Mouse (Mus musculus): Measurements from ENCODE around the gene Rmnd5a. TPM values are rescaled to one million over a fixed set of nuclear protein-coding genes. Genes with fewer than 3 reads are reported as not detected.
A peak's percentile ranks its signal among the peaks of the same experiment; 100 is the strongest.

The Rmnd5a gene
- total RNA-seq, 2 experiments from 2014 or later, result 101 to 103 TPM

GRCm38 (mm10) chr6:71439506-71440216 lies 776 bp downstream of the Rmnd5a start:
- no peak for TF ChIP-seq CTCF (IDR thresholded peaks at IDR 0.05)
- peak; percentile 62 to 63 for DNase-seq (ENCODE audit: extremely low spot score in 1 of 2, low spot score in 2 of 2)
- H3K27ac ChIP-seq, result peak overlapping the region; percentile 92
- intact Hi-C loops (cut with DNase I), result loop anchor here (1.0 to 5.0 kb wide), 5 partner anchors 54 to 363 kb away; partner anchors contain the start of genes Chmp3, Kdm3a, Krcc1 and Rnf103
- peak overlapping the region; percentile 79 for H3K4me3 ChIP-seq

- intact Hi-C loops (cut with DNase I), result no loop called here
- H3K4me3 ChIP-seq, result peak overlapping the region; percentile 79
- DNase-seq (ENCODE audit: extremely low spot score in 1 of 2, low spot score in 2 of 2), result no peak
Measured at GRCm38 (mm10) chr6:71438070-71438469, 2.4 kb downstream of the Rmnd5a start.

GRCm38 (mm10) chr6:71427996-71428725 lies 12.3 kb downstream of the Rmnd5a start:
- Histone ChIP-seq H3K27ac (no peak overlapping the region), H3K4me3 (no peak overlapping the region)
- intact Hi-C loops (cut with DNase I), result no loop called here
- TF ChIP-seq CTCF (IDR thresholded peaks at IDR 0.05), result no peak
- no peak for DNase-seq (ENCODE audit: extremely low spot score in 1 of 2, low spot score in 2 of 2)

More at GRCm38 (mm10) chr6:71438070-71438469, 2.4 kb downstream of the Rmnd5a start:
- no peak for TF ChIP-seq CTCF (IDR thresholded peaks at IDR 0.05)
- no peak overlapping the region for H3K27ac ChIP-seq

GRCm38 (mm10) chr6:71425681-71426080 lies 14.8 kb downstream of the Rmnd5a start:
- no peak for TF ChIP-seq CTCF (IDR thresholded peaks at IDR 0.05)
- DNase-seq (ENCODE audit: extremely low spot score in 1 of 2, low spot score in 2 of 2), result no peak
- Histone ChIP-seq H3K4me3 (no peak overlapping the region), H3K27ac (no peak overlapping the region)
- intact Hi-C loops (cut with DNase I), result no loop called here

GRCm38 (mm10) chr6:71423116-71423515 lies 17.3 kb downstream of the Rmnd5a start:
- no peak for DNase-seq (ENCODE audit: extremely low spot score in 1 of 2, low spot score in 2 of 2)
- intact Hi-C loops (cut with DNase I), result no loop called here
- TF ChIP-seq CTCF (IDR thresholded peaks at IDR 0.05), result peak; percentile 82
- Histone ChIP-seq H3K4me3 (no peak overlapping the region), H3K27ac (no peak overlapping the region)

- TF ChIP-seq CTCF (IDR thresholded peaks at IDR 0.05), result no peak
- intact Hi-C loops (cut with DNase I), result no loop called here
- H3K27ac ChIP-seq, result no peak overlapping the region
- H3K4me3 ChIP-seq, result no peak overlapping the region
- no peak for DNase-seq (ENCODE audit: extremely low spot score in 1 of 2, low spot score in 2 of 2)
Measured at GRCm38 (mm10) chr6:71422162-71422561, 18.3 kb downstream of the Rmnd5a start.

GRCm38 (mm10) chr6:71420848-71421247 lies 19.6 kb downstream of the Rmnd5a start:
- DNase-seq (ENCODE audit: extremely low spot score in 1 of 2, low spot score in 2 of 2), result no peak
- TF ChIP-seq CTCF (IDR thresholded peaks at IDR 0.05), result no peak
- intact Hi-C loops (cut with DNase I), result no loop called here
- no peak overlapping the region for H3K4me3 ChIP-seq
- no peak overlapping the region for H3K27ac ChIP-seq

- DNase-seq (ENCODE audit: extremely low spot score in 1 of 2, low spot score in 2 of 2), result no peak
- Histone ChIP-seq H3K27ac (no peak overlapping the region), H3K4me3 (no peak overlapping the region)
- no peak for TF ChIP-seq CTCF (IDR thresholded peaks at IDR 0.05)
- intact Hi-C loops (cut with DNase I), result no loop called here
Measured at GRCm38 (mm10) chr6:71418874-71419273, 21.6 kb downstream of the Rmnd5a start.

GRCm38 (mm10) chr6:71415446-71415845 lies 25.0 kb downstream of the Rmnd5a start:
- no peak for DNase-seq (ENCODE audit: extremely low spot score in 1 of 2, low spot score in 2 of 2)
- Histone ChIP-seq H3K4me3 (no peak overlapping the region), H3K27ac (no peak overlapping the region)
- intact Hi-C loops (cut with DNase I), result no loop called here
- no peak for TF ChIP-seq CTCF (IDR thresholded peaks at IDR 0.05)

- H3K4me3 ChIP-seq, result no peak overlapping the region
- intact Hi-C loops (cut with DNase I), result no loop called here
- no peak overlapping the region for H3K27ac ChIP-seq
- no peak for TF ChIP-seq CTCF (IDR thresholded peaks at IDR 0.05)
- DNase-seq (ENCODE audit: extremely low spot score in 1 of 2, low spot score in 2 of 2), result no peak
Measured at GRCm38 (mm10) chr6:71414624-71415023, 25.8 kb downstream of the Rmnd5a start.

GRCm38 (mm10) chr6:71398829-71399609 lies 41.4 kb downstream of the Rmnd5a start:
- peak; percentile 64 for TF ChIP-seq CTCF (IDR thresholded peaks at IDR 0.05)
- DNase-seq (ENCODE audit: extremely low spot score in 1 of 2, low spot score in 2 of 2), result peak in 1 of 2 experiments; percentile 32
- Histone ChIP-seq H3K4me3 (no peak overlapping the region), H3K27ac (no peak overlapping the region)
- intact Hi-C loops (cut with DNase I), result loop anchor here (5.0 kb wide), 2 partner anchors 97 to 127 kb away; partner anchors contain the start of gene Krcc1

- no peak for TF ChIP-seq CTCF (IDR thresholded peaks at IDR 0.05)
- Histone ChIP-seq H3K4me3 (no peak overlapping the region), H3K27ac (no peak overlapping the region)
- intact Hi-C loops (cut with DNase I), result loop anchor here (5.0 kb wide), 2 partner anchors 94 to 124 kb away; partner anchors contain the start of gene Krcc1
- DNase-seq (ENCODE audit: extremely low spot score in 1 of 2, low spot score in 2 of 2), result no peak
Measured at GRCm38 (mm10) chr6:71396761-71397160, 43.7 kb downstream of the Rmnd5a start.

Measured in left cerebral cortex, adult 2 months (tissue).